Mouse (Mus musculus): ENCODE measurements around the gene Cfap65. TPM values are rescaled to one million over a fixed set of nuclear protein-coding genes. Genes with fewer than 3 reads are reported as not detected.

Gene Cfap65
- 2.9 and 3.7 TPM in 2 replicates for polyA plus RNA-seq (2012; rRNA removed)

GRCm38 (mm10) chr1:74935402-74935801 is at the start of gene Cfap65:
TSS of gene Cfap65 (minus strand) at chr1:74935599.

DNA sequence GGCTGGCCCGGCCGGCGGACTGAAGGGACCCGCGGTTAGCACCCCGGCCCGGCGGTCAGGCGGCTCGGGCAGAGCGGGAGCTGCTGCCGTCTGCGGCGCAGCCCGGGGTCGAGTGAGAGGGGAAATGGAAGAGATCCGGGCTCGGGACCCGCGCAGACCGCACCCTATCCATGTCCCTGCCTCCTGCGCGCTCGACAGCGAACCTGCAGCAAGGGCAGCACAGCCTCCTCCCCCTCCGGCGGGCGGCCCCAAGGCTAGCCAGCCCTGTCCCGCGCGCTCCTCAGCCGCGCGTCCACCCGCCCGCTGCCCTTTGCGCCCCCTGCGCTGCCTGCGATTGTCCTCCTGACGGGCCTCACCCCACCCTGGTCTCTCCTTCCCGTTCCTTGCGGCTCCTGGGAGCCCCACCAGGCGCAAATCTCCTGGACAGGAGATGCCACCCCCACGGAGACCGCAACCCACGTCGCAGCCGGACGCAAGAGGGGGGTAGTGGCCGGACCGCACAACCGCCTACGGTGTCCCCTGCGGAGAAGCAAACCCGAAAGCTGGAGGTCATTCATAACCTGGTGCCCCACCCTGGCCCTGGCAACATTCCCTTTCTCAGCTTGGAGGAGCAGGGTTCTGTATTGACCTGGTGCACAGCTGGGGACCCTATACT is 16.3 kb upstream of the Cfap65 start, which contains the start of gene Ihh:
Ihh (minus strand) TSS at position 117 of the 655 bp plus-strand sequence.

DNA sequence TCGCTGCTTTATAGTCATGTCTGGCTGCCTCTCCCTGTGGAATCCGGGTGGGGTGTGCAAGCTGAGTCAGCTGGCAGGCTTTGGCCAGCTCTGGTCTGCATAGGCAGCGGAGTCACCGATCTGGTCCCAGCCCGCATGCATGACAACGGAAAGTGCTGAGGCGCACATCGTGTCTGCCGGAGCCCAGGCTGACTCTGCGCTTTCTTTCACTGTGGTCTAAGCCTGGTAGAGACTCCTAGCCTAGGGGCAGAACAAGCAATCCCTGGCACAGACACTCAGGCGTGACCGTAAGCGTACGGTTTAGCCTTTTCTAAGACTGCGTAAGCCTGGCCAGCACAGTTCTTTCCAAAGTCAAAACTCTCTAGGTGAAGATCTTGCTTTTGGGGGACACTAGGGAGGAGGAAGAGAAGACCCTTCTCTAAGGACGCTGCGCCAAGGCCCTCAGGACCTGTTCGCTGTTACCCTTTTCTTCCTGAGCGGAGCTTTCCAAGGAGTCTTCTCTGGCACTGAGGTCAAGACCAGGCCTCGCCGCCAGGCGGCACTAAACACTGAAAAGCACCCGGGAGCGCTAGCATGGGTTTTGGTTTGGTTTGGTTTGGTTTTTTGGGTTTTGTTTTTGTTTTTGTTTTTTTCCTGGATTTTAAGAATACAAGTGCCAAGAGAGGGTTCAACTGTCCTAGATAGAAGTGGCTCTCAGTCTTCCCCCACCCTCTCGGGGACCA is 42.1 kb downstream of the Cfap65 start, which contains the start of gene Cryba2:
Cryba2 (minus strand) TSS at position 10 of the 722 bp plus-strand sequence.

DNA sequence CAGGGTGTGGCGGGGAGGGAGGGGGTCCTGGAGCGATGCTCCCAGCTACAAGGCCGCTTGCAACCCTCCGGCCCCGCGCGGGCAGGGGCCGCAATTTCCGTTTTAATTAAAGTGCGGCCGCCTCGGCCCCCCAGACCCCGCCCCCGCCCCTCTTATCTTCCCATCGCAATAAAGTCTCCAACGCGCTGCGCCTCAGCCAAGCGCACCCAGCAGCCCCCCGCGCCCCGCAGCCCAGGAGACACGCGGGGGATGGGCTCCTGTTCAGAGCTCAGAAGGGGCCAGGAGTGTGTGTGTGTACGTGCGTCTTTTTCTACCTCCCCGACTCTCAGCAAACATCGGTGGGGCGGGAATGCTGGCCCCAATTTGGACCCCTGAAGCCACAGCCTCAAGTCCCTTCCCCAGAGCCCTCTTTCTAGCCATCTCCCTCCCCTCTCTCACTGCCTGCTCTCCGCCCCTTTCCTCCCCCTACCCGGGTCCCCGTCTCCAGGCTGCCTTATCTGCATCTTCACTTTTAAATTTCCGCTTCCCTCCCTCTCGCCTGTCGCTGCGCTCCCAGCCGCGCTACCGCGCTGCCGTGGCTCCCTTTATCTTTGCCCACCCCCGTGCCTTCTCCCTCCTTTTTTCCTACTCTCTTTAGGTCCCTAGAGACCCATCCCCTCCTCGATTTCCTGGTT is 49.9 kb downstream of the Cfap65 start, which contains the start of gene Fev:
Fev (minus strand) TSS at position 51 of the 674 bp plus-strand sequence.

DNA sequence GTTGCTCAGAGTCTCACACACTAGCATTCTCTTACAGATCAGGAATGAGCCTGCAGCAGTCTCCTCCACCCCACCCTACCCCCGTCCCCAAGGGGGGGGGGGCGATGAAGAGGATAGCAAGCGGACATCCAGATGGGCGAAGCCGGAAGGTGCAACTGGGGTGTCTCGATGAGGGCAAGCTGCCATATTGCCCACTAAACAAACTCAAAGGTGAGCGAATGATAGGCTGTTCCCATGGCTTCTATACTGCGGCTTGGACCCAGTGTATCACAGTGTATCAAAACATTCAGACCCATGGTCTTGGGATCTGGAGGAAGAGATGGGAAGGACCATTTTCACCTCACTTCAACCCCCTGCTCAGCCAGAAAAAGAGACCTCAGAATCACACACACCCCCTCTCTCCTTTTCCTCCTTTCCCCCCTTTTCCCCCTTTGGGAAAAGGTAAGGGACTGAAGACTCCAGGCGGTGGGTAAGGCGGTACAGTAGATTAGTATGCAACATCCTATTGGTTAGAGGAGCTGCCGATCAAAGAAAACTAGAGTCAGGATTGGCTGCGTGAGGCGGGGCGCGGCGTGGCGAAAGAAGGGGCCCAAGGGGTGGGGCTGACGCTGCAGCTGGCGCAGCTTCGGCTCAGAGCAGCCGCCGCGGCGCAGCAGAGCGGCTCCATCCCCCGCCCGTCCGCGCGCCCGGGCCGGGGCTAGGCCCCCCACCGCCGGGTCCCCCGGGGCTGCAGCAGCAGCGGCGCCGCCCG is 80.9 kb downstream of the Cfap65 start, which contains the start of gene Cdk5r2:
Cdk5r2 (plus strand) TSS at position 629 of the 751 bp plus-strand sequence.

Other genes with a start within 250 kb of the Cfap65 start
- gene Cyp27a1, start 222.0 kb downstream of the Cfap65 start, polyA plus RNA-seq (2012; rRNA removed): 1.8 and 2.4 TPM in 2 replicates
- 0.04 and 0.44 TPM in 2 replicates for gene Prkag3, start 186.4 kb downstream of the Cfap65 start, polyA plus RNA-seq (2012; rRNA removed)
- gene Wnt6, start 163.7 kb downstream of the Cfap65 start, polyA plus RNA-seq (2012; rRNA removed): 3.2 and 3.4 TPM in 2 replicates
- gene Wnt10a, start 144.1 kb downstream of the Cfap65 start, polyA plus RNA-seq (2012; rRNA removed): 0.17 and 0.52 TPM in 2 replicates
- 63.6 and 72.4 TPM in 2 replicates for gene Cdk5r2, start 80.7 kb downstream of the Cfap65 start, polyA plus RNA-seq (2012; rRNA removed)
- gene Fev, start 50.2 kb downstream of the Cfap65 start, polyA plus RNA-seq (2012; rRNA removed): 0.45 and 0.53 TPM in 2 replicates
- gene Cryba2, start 42.5 kb downstream of the Cfap65 start, polyA plus RNA-seq (2012; rRNA removed): 0.25 and 0.32 TPM in 2 replicates
- 0.34 and 0.67 TPM in 2 replicates for gene Ihh, start 16.1 kb upstream of the Cfap65 start, polyA plus RNA-seq (2012; rRNA removed)
- gene Nhej1, start 189.6 kb upstream of the Cfap65 start, polyA plus RNA-seq (2012; rRNA removed): 1.7 and 2.4 TPM in 2 replicates
- 0.03 and 0.05 TPM in 2 replicates for gene Slc23a3, start 198.3 kb upstream of the Cfap65 start, polyA plus RNA-seq (2012; rRNA removed)
- 45.7 and 51.1 TPM in 2 replicates for gene Cnppd1, start 207.1 kb upstream of the Cfap65 start, polyA plus RNA-seq (2012; rRNA removed)
- 172 and 179 TPM in 2 replicates for gene Retreg2, start 207.2 kb upstream of the Cfap65 start, polyA plus RNA-seq (2012; rRNA removed)
- gene Zfand2b, start 233.0 kb upstream of the Cfap65 start, polyA plus RNA-seq (2012; rRNA removed): 51.1 and 55.2 TPM in 2 replicates
- 45.2 and 45.8 TPM in 2 replicates for gene Abcb6, start 244.8 kb upstream of the Cfap65 start, polyA plus RNA-seq (2012; rRNA removed)

Data from central nervous system, embryonic 18 days (tissue).